Mouse (Mus musculus) kidney, embryonic 14.5 days (tissue): ENCODE results near the gene Pip4k2b. TPM values are rescaled to one million over a fixed set of nuclear protein-coding genes. Genes with fewer than 3 reads are reported as not detected.

Experiments used
- ATAC-seq: fragments of 200-750 bp; cut with Nextera tagmentation; 2 replicates; pipeline ENCODE4 v1.8.0; 2017; ENCODE audit warnings: moderate number of reproducible peaks, mild to moderate bottlenecking, moderate TSS enrichment, moderate library complexity; ENCODE audit not compliant: low FRiP score, low TSS enrichment
- H3K27ac ChIP-seq: fragments of 300-500 bp; sonication (generic); 2 replicates; pipeline ENCODE4 v1.5.1; 2014; ENCODE audit warnings: low read depth, mild to moderate bottlenecking, low read length, moderate library complexity, mixed read lengths
- H3K27me3 ChIP-seq: fragments of 300-500 bp; sonication (generic); 2 replicates; pipeline ENCODE4 v1.6.1; 2014; ENCODE audit warnings: mild to moderate bottlenecking, low read length; ENCODE audit not compliant: control insufficient read depth, insufficient read depth
- H3K36me3 ChIP-seq: fragments of 300-500 bp; sonication (generic); 2 replicates; pipeline ENCODE4 v1.6.1; 2014; ENCODE audit warnings: low read length, mixed read lengths; ENCODE audit not compliant: control insufficient read depth, insufficient read depth
- H3K4me1 ChIP-seq: fragments of 300-500 bp; sonication (generic); 2 replicates; pipeline ENCODE4 v1.6.1; 2014; ENCODE audit warnings: low read length, mixed read lengths; ENCODE audit not compliant: control insufficient read depth, insufficient read depth
- H3K4me2 ChIP-seq: fragments of 300-500 bp; sonication (generic); replicated peaks from 2 replicates; pipeline ENCODE4 v1.6.1; 2014; ENCODE audit warnings: low read depth, mild to moderate bottlenecking, low read length
- H3K4me3 ChIP-seq: fragments of 300-500 bp; sonication (generic); 2 replicates; pipeline ENCODE4 v1.5.1; 2014; ENCODE audit warnings: mild to moderate bottlenecking, low read length
- H3K9ac ChIP-seq: fragments of 300-500 bp; sonication (generic); 2 replicates; pipeline ENCODE4 v1.6.1; 2014; ENCODE audit warnings: low read depth, mild to moderate bottlenecking, low read length, moderate library complexity
- H3K9me3 ChIP-seq: fragments of 300-500 bp; sonication (generic); 2 replicates; pipeline ENCODE4 v1.6.1; 2016; ENCODE audit warnings: low read length; ENCODE audit not compliant: control insufficient read depth
- WGBS: fragments of 180-500 bp; shearing (Covaris S2); extraction: QIAGEN DNeasy Blood & Tissue Kit; methylation state at CpG from one replicate; pipeline ENCODE4 v1.1.7; 2014; 5-methylcytosine and 5-hydroxymethylcytosine counted together
- polyA plus RNA-seq: library from polyadenylated mRNA; unstranded; fragments of >200 nt; fragmentation: Nextera tagmentation; extraction: Ambion mirVana; gene quantifications from 2 replicates; pipeline ENCODE4 v1.2.1, GENCODE M21; 2014

Pip4k2b gene
- polyA plus RNA-seq, 1 experiment from 2014 or later = 1.9 TPM

GRCm38 (mm10) chr11:97684766-97685165 lies 59.7 kb downstream of the Pip4k2b start:
- no peak overlapping the region; the same call in 1 of the 2 replicates for H3K9ac ChIP-seq
- WGBS = 27% methylated on average over 7 of the region's 7 CpGs
- H3K4me2 ChIP-seq = peak overlapping the region; percentile 56; the same call in 1 of the 2 replicates
- no peaks in the 10 kb centered on the region for H3K9me3 ChIP-seq
- peak overlapping the region; percentile 51; the same call in 1 of the 2 replicates for H3K27ac ChIP-seq
- peaks cover 21% of the 10 kb centered on the region for H3K4me1 ChIP-seq
- peaks cover 48% of the 10 kb centered on the region for H3K36me3 ChIP-seq
- no peak for ATAC-seq
- no peak overlapping the region for H3K4me3 ChIP-seq
- no peaks in the 10 kb centered on the region for H3K27me3 ChIP-seq

DNA sequence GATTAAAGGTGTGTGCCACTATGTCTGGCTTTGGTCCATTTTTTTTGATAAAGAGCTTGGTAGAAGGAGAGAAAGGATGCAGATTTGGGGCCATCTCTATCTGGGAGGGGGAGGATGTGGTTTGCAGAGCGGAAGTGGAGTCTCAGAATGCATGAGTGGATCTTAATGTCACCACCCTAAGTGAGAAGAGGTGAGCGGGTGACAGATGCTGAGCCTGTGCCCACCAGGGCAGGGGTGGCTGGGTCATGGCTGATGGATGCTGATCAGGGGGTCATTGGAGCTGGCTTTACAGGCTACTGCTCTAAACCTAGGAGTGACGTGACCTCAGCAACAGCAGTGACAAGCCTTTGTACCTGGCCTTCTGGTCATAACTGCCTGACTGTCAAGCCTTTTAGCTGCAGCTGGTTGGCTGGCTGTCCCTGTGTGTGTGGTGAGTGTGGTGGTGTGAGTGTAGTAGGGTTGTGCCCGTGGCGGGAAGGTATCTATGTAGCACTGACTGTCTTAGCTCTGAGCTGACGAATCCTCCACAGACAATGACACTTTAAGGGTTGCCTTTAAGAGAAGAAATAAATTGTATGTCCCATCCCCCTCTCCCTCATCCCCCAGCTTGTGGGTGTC lies 60.3 kb downstream of the Pip4k2b start:
- Histone ChIP-seq H3K9ac (no peak overlapping the region), H3K27me3 (no peaks in the 10 kb centered on the region), H3K4me1 (peaks cover 21% of the 10 kb centered on the region), H3K4me2 (no peak overlapping the region), H3K36me3 (peaks cover 47% of the 10 kb centered on the region), H3K4me3 (no peak overlapping the region), H3K27ac (no peak overlapping the region), H3K9me3 (no peaks in the 10 kb centered on the region)
- WGBS = 70% methylated on average over 6 of the region's 6 CpGs
- ATAC-seq = no peak

DNA sequence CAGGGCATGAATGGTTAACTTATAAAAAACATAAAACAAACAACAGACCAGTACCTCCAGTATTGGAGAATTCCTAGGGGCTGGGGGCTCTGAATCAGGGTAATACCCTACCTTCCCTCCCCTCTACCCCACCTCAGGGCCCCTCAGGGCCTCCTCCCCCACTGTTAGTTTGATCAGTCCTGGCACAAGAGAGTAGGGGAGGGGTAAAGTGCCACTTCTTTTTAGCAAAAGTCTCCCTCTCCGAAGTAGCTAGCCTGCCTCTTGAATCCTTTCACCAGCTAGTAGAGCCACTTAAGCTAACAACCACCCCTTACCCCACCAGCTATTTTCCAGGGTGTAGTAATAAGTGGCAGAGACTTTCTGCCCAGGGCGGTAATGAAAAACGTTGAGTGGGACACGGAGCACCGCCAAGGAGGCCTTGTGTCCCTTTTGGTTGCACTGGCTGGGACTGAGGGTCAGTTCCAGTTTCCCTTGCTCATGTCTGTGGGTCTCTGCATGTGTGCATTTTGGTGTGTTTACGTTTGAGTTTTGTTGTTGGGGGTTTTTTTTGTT lies 61.9 kb downstream of the Pip4k2b start:
- H3K36me3 ChIP-seq = peaks cover 51% of the 10 kb centered on the region
- H3K27me3 ChIP-seq = no peaks in the 10 kb centered on the region
- no peak for ATAC-seq
- no peak overlapping the region for H3K27ac ChIP-seq
- 81% methylated on average over 6 of the region's 6 CpGs for WGBS
- H3K4me2 ChIP-seq = no peak overlapping the region
- no peak overlapping the region for H3K9ac ChIP-seq
- H3K4me3 ChIP-seq = no peak overlapping the region
- peaks cover 21% of the 10 kb centered on the region for H3K4me1 ChIP-seq
- no peaks in the 10 kb centered on the region for H3K9me3 ChIP-seq

GRCm38 (mm10) chr11:97680430-97680829 lies 64.1 kb downstream of the Pip4k2b start:
- WGBS = 80% methylated on average over 12 of the region's 12 CpGs

DNA sequence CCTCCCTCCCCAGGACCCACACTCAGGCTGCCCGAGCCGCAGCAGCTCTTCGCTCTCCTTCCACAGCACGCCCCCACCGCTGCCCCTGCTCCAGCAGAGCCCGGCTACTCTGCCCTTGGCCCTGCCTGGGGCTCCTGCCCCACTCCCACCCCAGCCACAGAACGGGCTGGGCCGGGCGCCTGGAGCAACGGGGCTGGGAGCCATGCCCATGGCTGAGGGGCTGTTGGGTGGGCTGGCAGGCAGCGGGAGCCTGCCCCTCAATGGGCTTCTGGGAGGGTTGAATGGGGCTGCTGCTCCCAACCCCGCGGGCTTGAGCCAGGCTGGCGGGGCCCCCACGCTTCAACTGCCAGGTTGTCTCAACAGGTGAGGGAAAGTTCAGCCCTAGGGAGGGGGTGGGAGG lies 66.2 kb downstream of the Pip4k2b start:
- Histone ChIP-seq H3K9ac (no peak overlapping the region), H3K27ac (no peak overlapping the region), H3K4me2 (no peak overlapping the region), H3K4me1 (no peaks in the 10 kb centered on the region), H3K36me3 (peaks cover 93% of the 10 kb centered on the region), H3K9me3 (no peaks in the 10 kb centered on the region), H3K4me3 (no peak overlapping the region), H3K27me3 (no peaks in the 10 kb centered on the region)
- no peak for ATAC-seq
- 89% methylated on average over 15 of the region's 15 CpGs for WGBS

More at GRCm38 (mm10) chr11:97680430-97680829, 64.1 kb downstream of the Pip4k2b start:
- Histone ChIP-seq H3K4me1 (peaks cover 10% of the 10 kb centered on the region), H3K4me2 (no peak overlapping the region), H3K9ac (no peak overlapping the region), H3K9me3 (no peaks in the 10 kb centered on the region), H3K36me3 (peaks cover 72% of the 10 kb centered on the region), H3K27ac (no peak overlapping the region), H3K4me3 (no peak overlapping the region), H3K27me3 (no peaks in the 10 kb centered on the region)
- no peak for ATAC-seq

- Histone ChIP-seq H3K9ac (no peak overlapping the region), H3K27me3 (no peaks in the 10 kb centered on the region), H3K27ac (no peak overlapping the region), H3K4me2 (no peak overlapping the region), H3K4me1 (no peaks in the 10 kb centered on the region), H3K36me3 (peaks cover 93% of the 10 kb centered on the region), H3K4me3 (no peak overlapping the region), H3K9me3 (no peaks in the 10 kb centered on the region)
- ATAC-seq = no peak
- 63% methylated on average over 8 of the region's 8 CpGs for WGBS
Measured at GRCm38 (mm10) chr11:97677842-97678241, 66.7 kb downstream of the Pip4k2b start.

- WGBS = 58% methylated on average over 15 of the region's 15 CpGs
- Histone ChIP-seq H3K27ac (no peak overlapping the region), H3K27me3 (no peaks in the 10 kb centered on the region), H3K36me3 (peaks cover 94% of the 10 kb centered on the region), H3K9me3 (no peaks in the 10 kb centered on the region), H3K9ac (no peak overlapping the region), H3K4me3 (no peak overlapping the region), H3K4me2 (no peak overlapping the region), H3K4me1 (no peaks in the 10 kb centered on the region)
- ATAC-seq = no peak
Measured at GRCm38 (mm10) chr11:97677381-97677780, 67.1 kb downstream of the Pip4k2b start.

DNA sequence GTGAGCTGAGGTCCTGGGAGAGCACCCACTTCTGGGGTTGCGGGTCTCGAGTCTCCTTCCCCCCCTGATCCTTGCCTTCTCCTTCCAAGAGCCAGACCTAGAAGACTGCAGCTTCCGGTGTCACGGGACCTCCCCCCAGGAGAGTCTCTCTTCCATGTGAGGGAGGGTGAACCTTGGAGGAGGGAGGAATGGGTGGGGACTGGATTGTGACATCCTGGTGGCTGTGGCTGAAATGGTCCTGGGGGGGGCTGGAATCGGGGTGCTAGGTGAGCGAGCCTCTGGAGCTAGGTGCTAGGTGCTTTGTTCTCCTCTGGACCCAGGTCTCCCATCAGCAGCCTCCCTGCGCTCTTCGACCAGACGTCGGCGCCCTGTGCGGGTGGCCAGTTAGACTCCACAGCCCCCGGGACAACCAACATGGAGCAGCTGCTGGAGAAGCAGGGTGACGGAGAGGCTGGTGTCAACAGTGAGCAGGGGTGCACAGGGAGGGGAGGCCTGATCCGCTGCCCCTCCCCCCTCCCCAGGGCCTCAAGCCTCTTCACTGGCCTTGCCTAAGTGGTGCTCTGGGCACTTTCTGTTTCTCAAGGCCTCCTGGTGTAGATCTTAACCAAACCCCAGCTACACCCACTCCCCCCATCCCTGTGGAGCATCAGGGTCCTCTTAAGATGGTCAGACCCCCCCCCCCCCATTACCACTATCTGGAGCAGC lies 68.3 kb downstream of the Pip4k2b start:
- Histone ChIP-seq H3K9ac (no peak overlapping the region), H3K4me3 (no peak overlapping the region), H3K9me3 (no peaks in the 10 kb centered on the region), H3K4me2 (no peak overlapping the region), H3K36me3 (peaks cover 94% of the 10 kb centered on the region), H3K27me3 (no peaks in the 10 kb centered on the region), H3K4me1 (no peaks in the 10 kb centered on the region), H3K27ac (no peak overlapping the region)
- WGBS = 83% methylated on average over 15 of the region's 15 CpGs
- ATAC-seq = no peak

DNA sequence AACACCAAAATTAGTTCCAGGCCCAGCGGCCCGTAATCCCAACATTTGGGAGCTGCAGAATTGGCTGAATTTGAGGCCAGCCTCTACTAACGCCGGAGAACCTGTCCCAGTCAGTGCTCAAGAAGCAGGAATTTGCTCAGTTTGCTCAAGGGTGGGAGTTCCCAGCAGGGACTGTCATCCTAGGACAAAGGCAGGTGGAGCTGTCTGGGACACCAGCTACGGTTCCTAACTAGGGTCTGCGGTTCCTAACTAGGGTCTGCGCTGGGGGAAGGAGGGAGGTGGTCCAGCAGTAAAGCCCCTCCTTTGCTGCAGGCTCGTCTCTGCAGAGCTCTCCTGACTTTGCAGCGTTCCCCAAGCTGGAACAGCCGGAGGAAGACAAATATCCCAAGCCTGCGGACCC lies 71.4 kb downstream of the Pip4k2b start:
- no peak for ATAC-seq
- Histone ChIP-seq H3K27me3 (no peaks in the 10 kb centered on the region), H3K4me3 (no peak overlapping the region), H3K4me2 (no peak overlapping the region), H3K36me3 (peaks cover 97% of the 10 kb centered on the region), H3K27ac (no peak overlapping the region), H3K9ac (no peak overlapping the region), H3K9me3 (no peaks in the 10 kb centered on the region), H3K4me1 (peaks cover 27% of the 10 kb centered on the region)
- WGBS = 91% methylated on average over 11 of the region's 11 CpGs
